Mouse (Mus musculus) liver, embryonic 14.5 days (tissue): Measurements from ENCODE around the gene H2al1b.
"Not testable (repeated sequence)": the region's sequence is repeated elsewhere in the genome, so short reads cannot be mapped to it uniquely, and the experiment has no call there.

Experiments
- CTCF ChIP-seq: IDR thresholded peaks from 2 replicates; pipeline ENCODE4 v1.5.1; 2016; ENCODE audit warnings: antibody characterized with exemption, low read depth, control low read depth
- EP300 ChIP-seq: IDR thresholded peaks from 2 replicates; pipeline ENCODE4 v1.6.1; 2016; ENCODE audit warnings: antibody characterized with exemption, low read depth

GRCm38 (mm10) chrX:11324359-11324758 is 22.1 kb downstream of the H2al1b start, which contains the start of gene H2al1i:
- TF ChIP-seq CTCF, EP300: not testable (repeated sequence)
